Mouse (Mus musculus) thymus, postnatal 10 days (tissue): ENCODE measurements at regions not wholly inside any gene's neighbourhood (a gene's known extent, or its start where the extent isn't known, plus 50 kb on each side); places are given as distances from the start of the nearest gene placed in this dataset.

Experiments used
- DNase-seq, 2 experiments: peaks; one replicate each; pipeline ENCODE4 v3.0.0; 2021; ENCODE audit warnings: low spot score in 2 of 2

- DNase-seq = no peak
These were observed 54.9 kb upstream of the Atp1b3 start for GRCm38 (mm10) chr9:96419151-96419550.

- peak; percentile 45 to 55 for DNase-seq
These were observed 51.8 kb upstream of the Atp1b3 start for GRCm38 (mm10) chr9:96415873-96416570.
